Mouse (Mus musculus): ENCODE measurements around the gene Ccdc148. TPM values are rescaled to one million over a fixed set of nuclear protein-coding genes. Genes with fewer than 3 reads are reported as not detected.

The Ccdc148 gene
- not detected in 2 replicates for polyA plus RNA-seq (2012; ENCODE audit: insufficient read depth, insufficient read length, missing spikeins)

- Histone ChIP-seq H3K27ac (replicated peaks; ENCODE audit: low read depth, low read length) (peak within 1 kb of the TSS; percentile 56), H3K4me1 (ENCODE audit: control insufficient read depth, insufficient read depth, insufficient read length, low read length) (no peaks in the 10 kb centered on the region), H3K4me3 (ENCODE audit: insufficient read depth, low read depth, low read length) (peak within 1 kb of the TSS; percentile 98)
These were observed at the start of gene Ccdc148, which contains the start of gene Pkp4 for GRCm38 (mm10) chr2:59160605-59160963. TSS of gene Ccdc148 (minus strand) at chr2:59160683. TSS of gene Pkp4 (plus strand) at chr2:59160850.

GRCm38 (mm10) chr2:59208276-59208675 is 47.8 kb upstream of the Ccdc148 start:
- Histone ChIP-seq H3K4me1 (ENCODE audit: control insufficient read depth, insufficient read depth, insufficient read length, low read length) (peaks cover 25% of the 10 kb centered on the region), H3K27ac (replicated peaks; ENCODE audit: low read depth, low read length) (no peak overlapping the region), H3K4me3 (ENCODE audit: insufficient read depth, low read depth, low read length) (no peak overlapping the region)

GRCm38 (mm10) chr2:59207725-59208124 is 47.2 kb upstream of the Ccdc148 start:
- peaks cover 26% of the 10 kb centered on the region for H3K4me1 ChIP-seq (ENCODE audit: control insufficient read depth, insufficient read depth, insufficient read length, low read length)
- H3K4me3 ChIP-seq (ENCODE audit: insufficient read depth, low read depth, low read length): no peak overlapping the region
- H3K27ac ChIP-seq (replicated peaks; ENCODE audit: low read depth, low read length): no peak overlapping the region

- Histone ChIP-seq H3K4me1 (ENCODE audit: control insufficient read depth, insufficient read depth, insufficient read length, low read length) (peaks cover 26% of the 10 kb centered on the region), H3K4me3 (ENCODE audit: insufficient read depth, low read depth, low read length) (no peak overlapping the region), H3K27ac (replicated peaks; ENCODE audit: low read depth, low read length) (no peak overlapping the region)
These were observed 46.8 kb upstream of the Ccdc148 start for GRCm38 (mm10) chr2:59207240-59207639.

GRCm38 (mm10) chr2:59206190-59206589 is 45.7 kb upstream of the Ccdc148 start:
- Histone ChIP-seq H3K4me1 (ENCODE audit: control insufficient read depth, insufficient read depth, insufficient read length, low read length) (peaks cover 21% of the 10 kb centered on the region), H3K27ac (replicated peaks; ENCODE audit: low read depth, low read length) (no peak overlapping the region), H3K4me3 (ENCODE audit: insufficient read depth, low read depth, low read length) (no peak overlapping the region)

- H3K27ac ChIP-seq (replicated peaks; ENCODE audit: low read depth, low read length): no peak overlapping the region
- peaks cover 22% of the 10 kb centered on the region for H3K4me1 ChIP-seq (ENCODE audit: control insufficient read depth, insufficient read depth, insufficient read length, low read length)
- H3K4me3 ChIP-seq (ENCODE audit: insufficient read depth, low read depth, low read length): no peak overlapping the region
These were observed 44.6 kb upstream of the Ccdc148 start for GRCm38 (mm10) chr2:59205092-59205491.

GRCm38 (mm10) chr2:59203627-59204425 is 43.3 kb upstream of the Ccdc148 start:
- Histone ChIP-seq H3K4me3 (ENCODE audit: insufficient read depth, low read depth, low read length) (no peak overlapping the region), H3K27ac (replicated peaks; ENCODE audit: low read depth, low read length) (no peak overlapping the region), H3K4me1 (ENCODE audit: control insufficient read depth, insufficient read depth, insufficient read length, low read length) (peaks cover 22% of the 10 kb centered on the region)

GRCm38 (mm10) chr2:59202930-59203329 is 42.4 kb upstream of the Ccdc148 start:
- Histone ChIP-seq H3K27ac (replicated peaks; ENCODE audit: low read depth, low read length) (no peak overlapping the region), H3K4me1 (ENCODE audit: control insufficient read depth, insufficient read depth, insufficient read length, low read length) (peaks cover 24% of the 10 kb centered on the region), H3K4me3 (ENCODE audit: insufficient read depth, low read depth, low read length) (no peak overlapping the region)

- Histone ChIP-seq H3K27ac (replicated peaks; ENCODE audit: low read depth, low read length) (no peak overlapping the region), H3K4me1 (ENCODE audit: control insufficient read depth, insufficient read depth, insufficient read length, low read length) (peaks cover 18% of the 10 kb centered on the region), H3K4me3 (ENCODE audit: insufficient read depth, low read depth, low read length) (no peak overlapping the region)
These were observed 40.0 kb upstream of the Ccdc148 start for GRCm38 (mm10) chr2:59200511-59200910.

GRCm38 (mm10) chr2:59199476-59199976 is 39.0 kb upstream of the Ccdc148 start:
- H3K4me1 ChIP-seq (ENCODE audit: control insufficient read depth, insufficient read depth, insufficient read length, low read length): peaks cover 21% of the 10 kb centered on the region
- H3K4me3 ChIP-seq (ENCODE audit: insufficient read depth, low read depth, low read length): no peak overlapping the region

GRCm38 (mm10) chr2:59197156-59197555 is 36.7 kb upstream of the Ccdc148 start:
- H3K4me1 ChIP-seq (ENCODE audit: control insufficient read depth, insufficient read depth, insufficient read length, low read length): peaks cover 15% of the 10 kb centered on the region
- H3K4me3 ChIP-seq (ENCODE audit: insufficient read depth, low read depth, low read length): no peak overlapping the region
- H3K27ac ChIP-seq (replicated peaks; ENCODE audit: low read depth, low read length): no peak overlapping the region

More at GRCm38 (mm10) chr2:59199476-59199976, 39.0 kb upstream of the Ccdc148 start:
- H3K27ac ChIP-seq (replicated peaks; ENCODE audit: low read depth, low read length): no peak overlapping the region

GRCm38 (mm10) chr2:59193117-59193516 is 32.6 kb upstream of the Ccdc148 start:
- Histone ChIP-seq H3K4me3 (ENCODE audit: insufficient read depth, low read depth, low read length) (no peak overlapping the region), H3K4me1 (ENCODE audit: control insufficient read depth, insufficient read depth, insufficient read length, low read length) (peaks cover 23% of the 10 kb centered on the region), H3K27ac (replicated peaks; ENCODE audit: low read depth, low read length) (no peak overlapping the region)

- peaks cover 25% of the 10 kb centered on the region for H3K4me1 ChIP-seq (ENCODE audit: control insufficient read depth, insufficient read depth, insufficient read length, low read length)
- H3K4me3 ChIP-seq (ENCODE audit: insufficient read depth, low read depth, low read length): no peak overlapping the region
- H3K27ac ChIP-seq (replicated peaks; ENCODE audit: low read depth, low read length): no peak overlapping the region
These were observed 31.0 kb upstream of the Ccdc148 start for GRCm38 (mm10) chr2:59191466-59191865.

- Histone ChIP-seq H3K27ac (replicated peaks; ENCODE audit: low read depth, low read length) (no peak overlapping the region), H3K4me1 (ENCODE audit: control insufficient read depth, insufficient read depth, insufficient read length, low read length) (peaks cover 25% of the 10 kb centered on the region), H3K4me3 (ENCODE audit: insufficient read depth, low read depth, low read length) (no peak overlapping the region)
These were observed 29.7 kb upstream of the Ccdc148 start for GRCm38 (mm10) chr2:59190186-59190585.

GRCm38 (mm10) chr2:59189661-59190185 is 29.2 kb upstream of the Ccdc148 start:
- H3K27ac ChIP-seq (replicated peaks; ENCODE audit: low read depth, low read length): no peak overlapping the region

GRCm38 (mm10) chr2:59188306-59188705 is 27.8 kb upstream of the Ccdc148 start:
- Histone ChIP-seq H3K4me1 (ENCODE audit: control insufficient read depth, insufficient read depth, insufficient read length, low read length) (peaks cover 26% of the 10 kb centered on the region), H3K27ac (replicated peaks; ENCODE audit: low read depth, low read length) (no peak overlapping the region), H3K4me3 (ENCODE audit: insufficient read depth, low read depth, low read length) (no peak overlapping the region)

More at GRCm38 (mm10) chr2:59189661-59190185, 29.2 kb upstream of the Ccdc148 start:
- Histone ChIP-seq H3K4me3 (ENCODE audit: insufficient read depth, low read depth, low read length) (no peak overlapping the region), H3K4me1 (ENCODE audit: control insufficient read depth, insufficient read depth, insufficient read length, low read length) (peaks cover 24% of the 10 kb centered on the region)

All from brown adipose tissue, adult 24 weeks (tissue).